Mouse (Mus musculus): ENCODE data around the gene Hils1. TPM values are rescaled to one million over a fixed set of nuclear protein-coding genes. Genes with fewer than 3 reads are reported as not detected.
A peak's percentile ranks its signal among the peaks of the same experiment; 100 is the strongest.
"Not testable (repeated sequence)": the region's sequence is repeated elsewhere in the genome, so short reads cannot be mapped to it uniquely, and the experiment has no call there.

Hils1 gene
- total RNA-seq, 2 experiments from 2014 or later = not detected

- no peak for DNase-seq (ENCODE audit: low spot score in 2 of 2)
- Histone ChIP-seq H3K27ac (no peak overlapping the region), H3K4me3 (no peak overlapping the region)
- no peak for TF ChIP-seq CTCF (conservative IDR thresholded peaks at IDR 0.05)
These were observed 4.8 kb upstream of the Hils1 start for GRCm38 (mm10) chr11:94962534-94963101.

- no peak for DNase-seq (ENCODE audit: low spot score in 2 of 2)
- no peak overlapping the region for H3K27ac ChIP-seq
- TF ChIP-seq CTCF (conservative IDR thresholded peaks at IDR 0.05) = no peak
These were observed 794 bp downstream of the Hils1 start for GRCm38 (mm10) chr11:94968187-94968586.

GRCm38 (mm10) chr11:94969709-94970108, 2.3 kb downstream of the Hils1 start:
- H3K27ac ChIP-seq; H3K4me3 ChIP-seq; DNase-seq (ENCODE audit: low spot score in 2 of 2): not testable (repeated sequence)

More at GRCm38 (mm10) chr11:94968187-94968586, 794 bp downstream of the Hils1 start:
- no peak overlapping the region for H3K4me3 ChIP-seq

- DNase-seq (ENCODE audit: low spot score in 2 of 2) = peak in 1 of 2 experiments; percentile 81
- Histone ChIP-seq H3K4me3 (no peak overlapping the region), H3K27ac (no peak overlapping the region)
- TF ChIP-seq CTCF (conservative IDR thresholded peaks at IDR 0.05) = peak; percentile 76
These were observed 3.0 kb downstream of the Hils1 start for GRCm38 (mm10) chr11:94970210-94970943.

- H3K27ac ChIP-seq = no peak overlapping the region
- DNase-seq (ENCODE audit: low spot score in 2 of 2) = no peak
- no peak overlapping the region for H3K4me3 ChIP-seq
- no peak for TF ChIP-seq CTCF (conservative IDR thresholded peaks at IDR 0.05)
These were observed 4.7 kb downstream of the Hils1 start for GRCm38 (mm10) chr11:94971895-94972615.

GRCm38 (mm10) chr11:94972887-94973286, 5.5 kb downstream of the Hils1 start:
- no peak for TF ChIP-seq CTCF (conservative IDR thresholded peaks at IDR 0.05)
- DNase-seq (ENCODE audit: low spot score in 2 of 2) = no peak
- Histone ChIP-seq H3K27ac (no peak overlapping the region), H3K4me3 (no peak overlapping the region)

GRCm38 (mm10) chr11:94973313-94973712, 5.9 kb downstream of the Hils1 start:
- DNase-seq (ENCODE audit: low spot score in 2 of 2) = no peak
- H3K4me3 ChIP-seq = no peak overlapping the region
- H3K27ac ChIP-seq = no peak overlapping the region
- TF ChIP-seq CTCF (conservative IDR thresholded peaks at IDR 0.05) = no peak

DNA sequence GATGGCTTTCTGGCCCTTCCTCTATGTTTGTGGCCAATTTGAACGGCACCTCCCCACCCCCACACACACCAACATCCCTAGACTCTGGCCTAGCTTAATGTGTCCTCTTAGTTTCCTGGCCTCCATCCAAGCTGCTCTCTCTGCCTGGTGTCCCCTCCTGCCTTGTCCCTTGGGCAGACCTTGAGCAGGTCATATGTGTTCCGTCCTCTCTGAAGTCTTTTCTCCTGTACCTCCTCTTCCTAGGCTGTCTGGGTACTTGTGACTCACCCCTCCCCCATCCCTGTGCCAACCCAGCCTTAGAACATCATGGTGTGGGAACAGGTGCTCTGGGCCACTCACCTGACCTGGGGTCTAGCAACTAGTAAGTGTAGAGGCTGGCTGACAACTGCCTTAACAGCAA, 7.6 kb downstream of the Hils1 start:
- Histone ChIP-seq H3K4me3 (no peak overlapping the region), H3K27ac (no peak overlapping the region)
- TF ChIP-seq CTCF (conservative IDR thresholded peaks at IDR 0.05) = no peak
- no peak for DNase-seq (ENCODE audit: low spot score in 2 of 2)

- DNase-seq (ENCODE audit: low spot score in 2 of 2) = no peak
- H3K4me3 ChIP-seq = no peak within 1 kb of the TSS
- TF ChIP-seq CTCF (conservative IDR thresholded peaks at IDR 0.05) = no peak
- H3K27ac ChIP-seq = no peak within 1 kb of the TSS
These were observed 8.8 kb downstream of the Hils1 start, which contains the start of gene Sgca for GRCm38 (mm10) chr11:94976199-94976598. Gene Sgca (minus strand): TSS chr11:94976327.

GRCm38 (mm10) chr11:94978178-94978915, 11.0 kb downstream of the Hils1 start:
- H3K4me3 ChIP-seq = peak overlapping the region; percentile 52
- no peak for TF ChIP-seq CTCF (conservative IDR thresholded peaks at IDR 0.05)
- peak overlapping the region; percentile 90 for H3K27ac ChIP-seq
- DNase-seq (ENCODE audit: low spot score in 2 of 2) = no peak

DNA sequence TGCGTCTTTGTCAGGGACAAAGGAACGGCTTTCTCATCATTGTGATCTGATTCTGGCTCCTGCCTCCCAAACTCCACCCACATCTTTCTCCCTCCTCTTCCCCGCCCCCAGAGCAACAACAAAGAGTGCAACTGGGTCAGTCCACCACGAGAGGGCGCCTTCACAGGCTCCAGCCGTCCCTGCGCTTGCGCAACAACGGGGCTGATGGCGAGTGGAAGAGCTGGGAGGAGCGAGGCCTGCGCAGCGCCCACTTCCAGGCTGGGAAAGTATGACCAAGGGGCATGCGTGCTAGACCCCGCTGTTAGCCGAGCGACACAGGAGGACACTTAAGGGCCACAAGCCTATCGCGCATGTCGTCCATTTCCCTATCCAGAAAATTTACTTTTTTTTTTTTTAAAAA, 11.6 kb downstream of the Hils1 start:
- TF ChIP-seq CTCF (conservative IDR thresholded peaks at IDR 0.05) = peak; percentile 96
- DNase-seq (ENCODE audit: low spot score in 2 of 2) = peak; percentile 99
- H3K4me3 ChIP-seq = peak overlapping the region; percentile 52
- peak overlapping the region; percentile 90 for H3K27ac ChIP-seq

DNA sequence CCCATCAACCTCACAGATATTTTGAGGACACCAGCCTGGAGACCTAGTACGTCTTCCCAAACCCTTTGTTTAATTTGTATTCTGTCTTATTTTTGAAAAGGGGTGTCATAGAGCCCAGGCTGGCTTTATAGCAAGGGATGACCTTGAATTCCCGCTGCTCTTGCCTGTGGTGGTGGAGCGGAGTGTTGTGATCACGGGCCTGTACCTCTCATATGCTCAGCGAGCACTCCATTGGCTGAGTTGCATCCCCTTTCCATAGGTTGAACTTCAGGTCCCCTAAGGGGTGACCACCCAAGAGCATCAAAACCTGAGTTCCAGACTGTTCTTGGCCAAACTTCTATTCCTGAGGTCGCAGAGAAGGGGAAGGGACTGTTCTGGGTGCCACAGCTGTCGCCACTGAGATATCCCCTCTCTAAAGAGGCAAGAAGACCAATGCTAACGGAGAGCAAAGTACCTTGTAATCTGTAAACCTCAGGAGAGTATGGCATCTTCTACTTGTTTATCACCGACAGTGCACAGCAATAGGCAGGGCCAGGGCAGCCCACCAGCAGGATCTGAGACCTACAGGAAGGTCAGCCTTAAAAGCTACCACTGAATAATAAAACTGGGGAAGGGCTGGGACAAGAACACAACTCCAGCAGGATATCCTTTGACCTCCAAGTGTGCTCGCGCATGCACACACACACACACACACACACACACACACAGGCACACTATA, 12.2 kb downstream of the Hils1 start:
- no peak for TF ChIP-seq CTCF (conservative IDR thresholded peaks at IDR 0.05)
- H3K27ac ChIP-seq = peak overlapping the region; percentile 90
- DNase-seq (ENCODE audit: low spot score in 2 of 2) = no peak
- H3K4me3 ChIP-seq = peak overlapping the region; percentile 52

Data from layer of hippocampus, adult 2 months (tissue).